Mouse (Mus musculus) kidney, postnatal 0 days (tissue): ENCODE measurements around the gene Srsf3. TPM values are rescaled to one million over a fixed set of nuclear protein-coding genes. Genes with fewer than 3 reads are reported as not detected.

Experiments
- ATAC-seq: fragments of 200-750 bp; cut with Nextera tagmentation; replicated peaks from 2 replicates; pipeline ENCODE4 v1.8.0; 2017; ENCODE audit warnings: low read depth, moderate number of reproducible peaks, moderate TSS enrichment, moderate library complexity; ENCODE audit not compliant: low FRiP score
- DNase-seq: peaks from one replicate; pipeline ENCODE4 v3.0.0-alpha.2; 2016; ENCODE audit warnings: low spot score
- H3K27ac ChIP-seq: fragments of 300-500 bp; sonication (generic); 2 replicates; pipeline ENCODE4 v1.5.1; 2014; ENCODE audit warnings: mild to moderate bottlenecking
- H3K27me3 ChIP-seq: fragments of 300-500 bp; sonication (generic); 2 replicates; pipeline ENCODE4 v1.6.1; 2014; ENCODE audit warnings: low read length, mixed read lengths; ENCODE audit not compliant: insufficient read depth
- H3K36me3 ChIP-seq: fragments of 300-500 bp; sonication (generic); 2 replicates; pipeline ENCODE4 v1.6.1; 2014; ENCODE audit warnings: low read length, mixed read lengths; ENCODE audit not compliant: insufficient read depth
- H3K4me1 ChIP-seq: fragments of 300-500 bp; sonication (generic); replicated peaks from 2 replicates; pipeline ENCODE4 v1.6.1; 2014; ENCODE audit warnings: antibody characterized with exemption, low read length, mixed read lengths; ENCODE audit not compliant: insufficient read depth
- H3K4me2 ChIP-seq: fragments of 300-500 bp; sonication (generic); 2 replicates; pipeline ENCODE4 v1.6.1; 2014; ENCODE audit warnings: mild to moderate bottlenecking, low read length, moderate library complexity, mixed read lengths
- H3K4me3 ChIP-seq: fragments of 300-500 bp; sonication (generic); replicated peaks from 2 replicates; pipeline ENCODE4 v1.5.1; 2014; ENCODE audit warnings: low read depth, low read length
- H3K9ac ChIP-seq: fragments of 300-500 bp; sonication (generic); 2 replicates; pipeline ENCODE4 v1.6.1; 2014; ENCODE audit warnings: low read depth, low read length
- H3K9me3 ChIP-seq: fragments of 300-500 bp; sonication (generic); replicated peaks from 2 replicates; pipeline ENCODE4 v1.6.1; 2016; ENCODE audit warnings: low read length, inconsistent platforms, mixed read lengths
- CTCF ChIP-seq: IDR thresholded peaks from 2 replicates; pipeline ENCODE4 v1.5.1; 2016; ENCODE audit warnings: antibody characterized with exemption, low read depth, mild to moderate bottlenecking, moderate library complexity
- WGBS: fragments of 180-500 bp; shearing (Covaris S2); extraction: QIAGEN DNeasy Blood & Tissue Kit; methylation state at CpG from one replicate; pipeline ENCODE4 v1.1.7; 2014; 5-methylcytosine and 5-hydroxymethylcytosine counted together
- polyA plus RNA-seq: library from polyadenylated mRNA; unstranded; fragments of >200 nt; fragmentation: Nextera tagmentation; extraction: Ambion mirVana; gene quantifications from 2 replicates; pipeline ENCODE4 v1.2.1, GENCODE M21; 2015

Gene Srsf3
- polyA plus RNA-seq, 1 experiment from 2014 or later: 456 TPM

- DNase-seq (no peak), ATAC-seq (peak; percentile 58)
- H3K9me3 ChIP-seq: no peaks in the 10 kb centered on the region
- no peak overlapping the region for H3K4me2 ChIP-seq
- no peak overlapping the region for H3K9ac ChIP-seq
- peaks cover 5% of the 10 kb centered on the region; the same call in 1 of the 2 replicates for H3K4me1 ChIP-seq
- WGBS: 59% methylated on average over 12 of the region's 12 CpGs
- H3K36me3 ChIP-seq: peaks cover 31% of the 10 kb centered on the region
- H3K4me3 ChIP-seq: no peak overlapping the region
- no peaks in the 10 kb centered on the region for H3K27me3 ChIP-seq
- peak overlapping the region; percentile 65; the same call in 1 of the 2 replicates for H3K27ac ChIP-seq
- no peak for TF ChIP-seq CTCF
Observed at GRCm38 (mm10) chr17:29045741-29046530, 13.5 kb downstream of the Srsf3 start.

- H3K4me3 ChIP-seq: no peak overlapping the region
- no peaks in the 10 kb centered on the region for H3K27me3 ChIP-seq
- DNase-seq (no peak), ATAC-seq (no peak)
- no peak; the same call in 1 of the 2 replicates for TF ChIP-seq CTCF
- 0 out of 2 replicates have a peak overlapping the region, but pooled peaks have one; percentile 25 for H3K27ac ChIP-seq
- H3K4me2 ChIP-seq: no peak overlapping the region
- H3K36me3 ChIP-seq: peaks cover 29% of the 10 kb centered on the region
- peaks cover 5% of the 10 kb centered on the region; the same call in 1 of the 2 replicates for H3K4me1 ChIP-seq
- no peak overlapping the region for H3K9ac ChIP-seq
- WGBS: 88% methylated on average over 3 of the region's 3 CpGs
- no peaks in the 10 kb centered on the region for H3K9me3 ChIP-seq
Observed at GRCm38 (mm10) chr17:29046863-29047262, 14.4 kb downstream of the Srsf3 start.

DNA sequence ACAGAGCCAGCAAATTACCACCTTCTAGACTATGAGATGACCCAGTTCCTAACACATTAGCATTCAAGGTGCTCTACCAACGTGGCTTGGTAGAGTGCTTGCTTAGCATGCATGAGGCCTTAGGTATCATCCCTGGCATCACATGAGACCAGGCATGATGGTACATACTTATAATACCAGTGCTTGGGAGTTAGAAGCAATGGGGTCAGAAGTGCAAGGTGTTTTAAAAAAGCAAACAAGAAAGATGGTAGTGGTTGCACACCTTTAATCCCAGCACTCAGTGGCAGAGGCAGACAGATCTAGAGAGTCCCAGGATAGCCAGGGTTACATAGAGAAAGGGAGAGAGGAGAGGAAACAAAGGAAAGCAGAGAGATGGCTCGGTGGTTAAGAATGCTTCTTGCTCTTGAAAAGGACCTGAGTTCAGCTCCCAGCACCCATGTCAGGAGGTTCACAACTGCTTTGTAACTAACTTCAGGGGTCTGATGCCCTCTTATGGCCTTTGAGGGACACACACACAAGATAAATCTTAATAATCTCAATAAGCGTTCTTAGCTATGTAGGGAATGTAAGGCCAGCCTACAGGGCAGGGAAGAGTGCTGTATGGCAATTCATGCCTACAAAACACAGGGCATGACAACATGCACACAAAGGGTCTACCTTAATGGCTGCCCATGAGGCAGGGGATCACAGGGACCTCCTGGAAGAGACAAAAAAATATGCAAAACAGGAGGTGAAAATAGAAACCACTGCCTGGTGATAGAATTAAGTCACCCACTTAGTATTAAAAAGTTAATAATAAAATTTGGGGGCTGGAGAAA lies 15.5 kb downstream of the Srsf3 start:
- no peak overlapping the region for H3K4me2 ChIP-seq
- peaks cover 29% of the 10 kb centered on the region for H3K36me3 ChIP-seq
- H3K4me1 ChIP-seq: peaks cover 5% of the 10 kb centered on the region; the same call in 1 of the 2 replicates
- 0 out of 2 replicates have a peak, but pooled peaks have one; percentile 23 for TF ChIP-seq CTCF
- WGBS: 64% methylated on average over 3 of the region's 3 CpGs
- no peak overlapping the region for H3K4me3 ChIP-seq
- no peak for DNase-seq
- H3K9me3 ChIP-seq: no peaks in the 10 kb centered on the region
- no peaks in the 10 kb centered on the region for H3K27me3 ChIP-seq
- ATAC-seq: no peak
- H3K9ac ChIP-seq: no peak overlapping the region
- H3K27ac ChIP-seq: no peak overlapping the region

DNA sequence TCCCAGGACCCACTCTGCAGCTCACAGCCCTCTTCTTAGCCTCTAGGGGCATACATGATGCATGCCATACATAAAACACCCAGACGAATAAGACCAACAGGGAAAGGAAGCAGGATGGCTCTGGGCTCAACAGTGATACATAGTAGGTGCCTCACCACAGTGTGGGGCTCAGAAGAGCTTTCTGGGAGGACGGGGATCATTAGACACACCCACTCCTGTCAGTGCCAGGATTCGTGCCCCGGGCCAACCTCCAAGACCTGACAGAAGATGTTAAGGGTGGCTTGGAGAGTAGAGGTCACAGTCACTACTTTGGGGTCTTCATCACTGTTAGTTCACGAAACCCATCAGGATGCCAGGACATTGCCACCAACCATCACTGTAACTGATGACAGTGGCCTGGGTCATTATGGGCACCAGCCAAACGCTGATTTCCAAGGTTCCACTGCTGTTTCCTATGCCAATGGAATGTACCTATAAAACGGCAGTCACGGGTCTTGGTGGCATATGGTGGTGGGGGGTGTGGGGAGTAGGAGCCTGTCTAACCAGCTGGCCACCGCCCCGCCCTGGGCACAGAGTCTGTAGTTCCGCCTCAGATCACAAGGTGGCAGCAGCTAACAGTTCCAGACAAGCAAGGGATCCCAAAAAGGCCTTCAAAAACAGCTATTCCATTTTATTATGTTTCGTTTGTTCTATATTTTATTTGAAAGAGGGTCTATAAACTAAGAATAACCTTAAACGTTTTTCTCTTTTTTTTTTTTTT lies 16.5 kb downstream of the Srsf3 start:
- ATAC-seq (no peak), DNase-seq (peak; percentile 87)
- Histone ChIP-seq H3K4me1 (peaks cover 6% of the 10 kb centered on the region; the same call in 1 of the 2 replicates), H3K4me3 (no peak overlapping the region), H3K4me2 (no peak overlapping the region), H3K36me3 (peaks cover 22% of the 10 kb centered on the region), H3K27me3 (no peaks in the 10 kb centered on the region), H3K9ac (no peak overlapping the region), H3K27ac (no peak overlapping the region), H3K9me3 (no peaks in the 10 kb centered on the region)
- 15% methylated on average over 13 of the region's 13 CpGs for WGBS
- TF ChIP-seq CTCF: peak; percentile 94

- no peak overlapping the region for H3K9ac ChIP-seq
- DNase-seq (no peak), ATAC-seq (no peak)
- no peaks in the 10 kb centered on the region for H3K9me3 ChIP-seq
- peaks cover 19% of the 10 kb centered on the region for H3K36me3 ChIP-seq
- TF ChIP-seq CTCF: no peak
- WGBS: 71% methylated on average over 5 of the region's 5 CpGs
- H3K27ac ChIP-seq: no peak overlapping the region
- H3K4me3 ChIP-seq: no peak overlapping the region
- no peak overlapping the region for H3K4me2 ChIP-seq
- no peaks in the 10 kb centered on the region for H3K27me3 ChIP-seq
- H3K4me1 ChIP-seq: peaks cover 11% of the 10 kb centered on the region; the same call in 1 of the 2 replicates
Observed at GRCm38 (mm10) chr17:29049508-29049889, 17.1 kb downstream of the Srsf3 start.

GRCm38 (mm10) chr17:29049923-29050322 lies 17.5 kb downstream of the Srsf3 start:
- Histone ChIP-seq H3K4me2 (no peak overlapping the region), H3K27ac (no peak overlapping the region)
- DNase-seq: no peak

More at GRCm38 (mm10) chr17:29049923-29050322, 17.5 kb downstream of the Srsf3 start:
- Histone ChIP-seq H3K4me3 (no peak overlapping the region), H3K9ac (no peak overlapping the region), H3K36me3 (peaks cover 14% of the 10 kb centered on the region), H3K27me3 (no peaks in the 10 kb centered on the region), H3K4me1 (peaks cover 12% of the 10 kb centered on the region; the same call in 1 of the 2 replicates), H3K9me3 (no peaks in the 10 kb centered on the region)
- 71% methylated on average over 7 of the region's 7 CpGs for WGBS
- TF ChIP-seq CTCF: no peak
- ATAC-seq: no peak
